Mouse (Mus musculus): Measurements from ENCODE around the gene Eif4enif1. TPM values are rescaled to one million over a fixed set of nuclear protein-coding genes. Genes with fewer than 3 reads are reported as not detected.
"Not testable (repeated sequence)": the region's sequence is repeated elsewhere in the genome, so short reads cannot be mapped to it uniquely, and the experiment has no call there.

Eif4enif1 gene
- polyA plus RNA-seq, 1 experiment from 2014 or later = 38.4 TPM

- not testable (repeated sequence) for ATAC-seq (ENCODE audit: insufficient read depth, low FRiP score); H3K4me1 ChIP-seq (ENCODE audit: control insufficient read depth, insufficient read depth, low read length); H3K9ac ChIP-seq (ENCODE audit: low read length); H3K36me3 ChIP-seq (ENCODE audit: control insufficient read depth, insufficient read depth, low read length); H3K27me3 ChIP-seq (ENCODE audit: control insufficient read depth, insufficient read depth, low read length); H3K27ac ChIP-seq (ENCODE audit: low read length); H3K4me3 ChIP-seq (replicated peaks; ENCODE audit: low read length); H3K9me3 ChIP-seq (replicated peaks; ENCODE audit: control insufficient read depth, low read length); H3K4me2 ChIP-seq (ENCODE audit: low read depth, low read length)
- 86% methylated on average over 7 of the region's 7 CpGs for WGBS
Measured at GRCm38 (mm10) chr11:3179726-3180092, 22.5 kb upstream of the Eif4enif1 start.

- ATAC-seq (ENCODE audit: insufficient read depth, low FRiP score); H3K4me3 ChIP-seq (replicated peaks; ENCODE audit: low read length): not testable (repeated sequence)
- WGBS = 74% methylated on average over 6 of the region's 6 CpGs
Measured at GRCm38 (mm10) chr11:3180510-3181160, 21.6 kb upstream of the Eif4enif1 start.

GRCm38 (mm10) chr11:3181250-3181649, 20.9 kb upstream of the Eif4enif1 start:
- not testable (repeated sequence) for H3K27me3 ChIP-seq (ENCODE audit: control insufficient read depth, insufficient read depth, low read length); H3K4me2 ChIP-seq (ENCODE audit: low read depth, low read length); H3K9me3 ChIP-seq (replicated peaks; ENCODE audit: control insufficient read depth, low read length); H3K4me3 ChIP-seq (replicated peaks; ENCODE audit: low read length); ATAC-seq (ENCODE audit: insufficient read depth, low FRiP score); H3K27ac ChIP-seq (ENCODE audit: low read length); H3K4me1 ChIP-seq (ENCODE audit: control insufficient read depth, insufficient read depth, low read length); H3K36me3 ChIP-seq (ENCODE audit: control insufficient read depth, insufficient read depth, low read length); H3K9ac ChIP-seq (ENCODE audit: low read length)
- 57% methylated on average over 4 of the region's 4 CpGs for WGBS

More at GRCm38 (mm10) chr11:3180510-3181160, 21.6 kb upstream of the Eif4enif1 start:
- not testable (repeated sequence) for H3K27ac ChIP-seq (ENCODE audit: low read length); H3K4me2 ChIP-seq (ENCODE audit: low read depth, low read length); H3K36me3 ChIP-seq (ENCODE audit: control insufficient read depth, insufficient read depth, low read length); H3K9me3 ChIP-seq (replicated peaks; ENCODE audit: control insufficient read depth, low read length); H3K27me3 ChIP-seq (ENCODE audit: control insufficient read depth, insufficient read depth, low read length); H3K9ac ChIP-seq (ENCODE audit: low read length); H3K4me1 ChIP-seq (ENCODE audit: control insufficient read depth, insufficient read depth, low read length)

GRCm38 (mm10) chr11:3181971-3182370, 20.2 kb upstream of the Eif4enif1 start:
- not testable (repeated sequence) for H3K27me3 ChIP-seq (ENCODE audit: control insufficient read depth, insufficient read depth, low read length); H3K9me3 ChIP-seq (replicated peaks; ENCODE audit: control insufficient read depth, low read length); H3K27ac ChIP-seq (ENCODE audit: low read length); H3K4me3 ChIP-seq (replicated peaks; ENCODE audit: low read length); H3K4me1 ChIP-seq (ENCODE audit: control insufficient read depth, insufficient read depth, low read length); H3K9ac ChIP-seq (ENCODE audit: low read length); ATAC-seq (ENCODE audit: insufficient read depth, low FRiP score); H3K4me2 ChIP-seq (ENCODE audit: low read depth, low read length); H3K36me3 ChIP-seq (ENCODE audit: control insufficient read depth, insufficient read depth, low read length)
- 62% methylated on average over 1 of the region's 1 CpGs for WGBS

- not testable (repeated sequence) for H3K9me3 ChIP-seq (replicated peaks; ENCODE audit: control insufficient read depth, low read length)
- WGBS = 83% methylated on average over 1 of the region's 1 CpGs
Measured at GRCm38 (mm10) chr11:3182707-3183106, 19.5 kb upstream of the Eif4enif1 start.

GRCm38 (mm10) chr11:3193363-3193762, 8.8 kb upstream of the Eif4enif1 start, which contains the start of gene Sfi1:
Gene Sfi1 (minus strand): TSS chr11:3193463.
- 85% methylated on average over 25 of the region's 25 CpGs for WGBS
- H3K4me3 ChIP-seq (replicated peaks; ENCODE audit: low read length) = no peak within 1 kb of the TSS
- no peak for ATAC-seq (ENCODE audit: insufficient read depth, low FRiP score)
- H3K4me1 ChIP-seq (ENCODE audit: control insufficient read depth, insufficient read depth, low read length) = no peaks in the 10 kb centered on the region
- no peak within 1 kb of the TSS for H3K9ac ChIP-seq (ENCODE audit: low read length)
- H3K27me3 ChIP-seq (ENCODE audit: control insufficient read depth, insufficient read depth, low read length) = no peaks in the 10 kb centered on the region
- no peaks in the 10 kb centered on the region for H3K36me3 ChIP-seq (ENCODE audit: control insufficient read depth, insufficient read depth, low read length)
- H3K9me3 ChIP-seq (replicated peaks; ENCODE audit: control insufficient read depth, low read length) = no peaks in the 10 kb centered on the region
- no peak within 1 kb of the TSS for H3K4me2 ChIP-seq (ENCODE audit: low read depth, low read length)
- no peak within 1 kb of the TSS for H3K27ac ChIP-seq (ENCODE audit: low read length)

More at GRCm38 (mm10) chr11:3182707-3183106, 19.5 kb upstream of the Eif4enif1 start:
- not testable (repeated sequence) for H3K4me1 ChIP-seq (ENCODE audit: control insufficient read depth, insufficient read depth, low read length); H3K4me3 ChIP-seq (replicated peaks; ENCODE audit: low read length); ATAC-seq (ENCODE audit: insufficient read depth, low FRiP score); H3K36me3 ChIP-seq (ENCODE audit: control insufficient read depth, insufficient read depth, low read length); H3K27me3 ChIP-seq (ENCODE audit: control insufficient read depth, insufficient read depth, low read length); H3K4me2 ChIP-seq (ENCODE audit: low read depth, low read length); H3K27ac ChIP-seq (ENCODE audit: low read length); H3K9ac ChIP-seq (ENCODE audit: low read length)

GRCm38 (mm10) chr11:3200636-3201035, 1.6 kb upstream of the Eif4enif1 start:
- WGBS = 91% methylated on average over 5 of the region's 7 CpGs
- not testable (repeated sequence) for H3K9me3 ChIP-seq (replicated peaks; ENCODE audit: control insufficient read depth, low read length); H3K9ac ChIP-seq (ENCODE audit: low read length); H3K36me3 ChIP-seq (ENCODE audit: control insufficient read depth, insufficient read depth, low read length); H3K4me3 ChIP-seq (replicated peaks; ENCODE audit: low read length); H3K27me3 ChIP-seq (ENCODE audit: control insufficient read depth, insufficient read depth, low read length); ATAC-seq (ENCODE audit: insufficient read depth, low FRiP score); H3K4me1 ChIP-seq (ENCODE audit: control insufficient read depth, insufficient read depth, low read length); H3K27ac ChIP-seq (ENCODE audit: low read length); H3K4me2 ChIP-seq (ENCODE audit: low read depth, low read length)

- 5% methylated on average over 16 of the region's 16 CpGs for WGBS
- Histone ChIP-seq H3K27me3 (ENCODE audit: control insufficient read depth, insufficient read depth, low read length) (no peaks in the 10 kb centered on the region), H3K36me3 (ENCODE audit: control insufficient read depth, insufficient read depth, low read length) (no peaks in the 10 kb centered on the region), H3K4me1 (ENCODE audit: control insufficient read depth, insufficient read depth, low read length) (no peaks in the 10 kb centered on the region), H3K27ac (ENCODE audit: low read length) (no peak overlapping the region), H3K4me2 (ENCODE audit: low read depth, low read length) (peak overlapping the region; percentile 21), H3K9ac (ENCODE audit: low read length) (0 out of 2 replicates have a peak overlapping the region, but pooled peaks have one; percentile 0), H3K9me3 (replicated peaks; ENCODE audit: control insufficient read depth, low read length) (no peaks in the 10 kb centered on the region), H3K4me3 (replicated peaks; ENCODE audit: low read length) (peak overlapping the region; percentile 42)
- no peak for ATAC-seq (ENCODE audit: insufficient read depth, low FRiP score)
Measured at GRCm38 (mm10) chr11:3201326-3202230, 614 bp upstream of the Eif4enif1 start.

All from stomach, embryonic 16.5 days (tissue).